8 mouse cellular contexts compared by ENCODE assay signal in the genomic region with DNA sequence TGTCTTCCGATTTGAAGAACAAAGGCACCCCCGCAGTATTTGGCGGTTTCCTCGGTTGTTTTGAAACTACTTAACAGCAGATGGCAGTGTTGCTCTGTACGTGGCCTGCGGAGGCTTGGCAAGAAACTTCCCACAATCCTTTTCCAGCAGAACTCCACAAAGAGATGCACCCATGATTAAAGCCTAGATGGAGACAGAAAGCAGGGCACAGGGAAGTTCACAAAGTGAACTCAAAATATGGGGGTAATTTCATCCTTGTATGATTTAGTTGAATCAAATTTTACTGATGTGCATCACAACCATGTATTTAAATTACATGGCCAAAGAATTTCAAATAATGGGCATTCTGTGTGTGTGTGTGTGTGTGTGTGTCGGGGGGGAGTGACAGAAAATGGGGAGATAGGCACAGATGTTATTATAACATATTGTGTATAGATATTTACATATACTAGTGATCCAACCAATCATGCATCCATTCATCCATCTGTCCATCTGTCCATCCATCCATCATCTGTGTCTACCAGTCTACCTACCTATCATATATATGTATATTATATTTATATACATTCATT.
A peak's percentile ranks its signal among the peaks of the same experiment; 100 is the strongest.
DNase-seq lines count a peak whose midpoint lies in the region; ATAC-seq and TF ChIP-seq lines count a peak whose summit lies in the region.

No protein-coding gene starts in this region.

- H3K27me3 ChIP-seq in embryonic facial prominence, embryonic 10.5 days (replicated peaks; ENCODE audit: low read depth, poor library complexity, severe bottlenecking): peaks cover 13% of the 10 kb centered on the region
- H3K27me3 ChIP-seq in heart, embryonic 10.5 days (ENCODE audit: insufficient read depth, poor library complexity, severe bottlenecking): peaks cover 10% of the 10 kb centered on the region; the same call in 1 of the 2 replicates
- H3K27me3 ChIP-seq in kidney, embryonic 15.5 days: peaks cover 4% of the 10 kb centered on the region; the same call in 1 of the 2 replicates
- peaks cover 8% of the 10 kb centered on the region; the same call in 1 of the 2 replicates for H3K27me3 ChIP-seq in limb, embryonic 15.5 days
- no peaks in the 10 kb centered on the region for H3K27me3 ChIP-seq in midbrain, embryonic 16.5 days (ENCODE audit: control insufficient read depth, insufficient read depth, low read depth, low read length)
- no peaks in the 10 kb centered on the region for H3K27me3 ChIP-seq in testis, adult 2 months (ENCODE audit: control insufficient read depth, insufficient read depth, low read length)

- H3K4me2 ChIP-seq in kidney, embryonic 15.5 days: peak overlapping the region; percentile 80
- peak overlapping the region; percentile 75 for H3K4me2 ChIP-seq in limb, embryonic 15.5 days
- peak overlapping the region; percentile 66 for H3K4me2 ChIP-seq in midbrain, embryonic 16.5 days (ENCODE audit: low read length)

- H3K4me3 ChIP-seq in embryonic facial prominence, embryonic 10.5 days: peak overlapping the region; percentile 51
- H3K4me3 ChIP-seq in heart, embryonic 10.5 days: peak overlapping the region; percentile 57
- H3K4me3 ChIP-seq in kidney, embryonic 15.5 days (replicated peaks): peak overlapping the region; percentile 45
- H3K4me3 ChIP-seq in limb, embryonic 15.5 days: peak overlapping the region; percentile 42
- peak overlapping the region; percentile 36 for H3K4me3 ChIP-seq in midbrain, embryonic 16.5 days (ENCODE audit: low read depth, low read length)
- H3K4me3 ChIP-seq in testis, adult 2 months (ENCODE audit: control insufficient read depth, low read depth, low read length): no peak overlapping the region

- DNase-seq in A20 (ENCODE audit: low read depth, low spot score): peak; percentile 80
- peak; percentile 61 for DNase-seq in adrenal gland, postnatal 10 days
- DNase-seq in embryonic facial prominence, embryonic 10.5 days (ENCODE audit: low spot score): peak; percentile 79
- no peak for DNase-seq in heart, embryonic 10.5 days (ENCODE audit: low spot score)

- peak overlapping the region; percentile 87 for H3K27ac ChIP-seq in embryonic facial prominence, embryonic 10.5 days (replicated peaks)
- H3K27ac ChIP-seq in heart, embryonic 10.5 days: peak overlapping the region; percentile 75
- no peak overlapping the region for H3K27ac ChIP-seq in kidney, embryonic 15.5 days
- no peak overlapping the region for H3K27ac ChIP-seq in limb, embryonic 15.5 days
- no peak overlapping the region for H3K27ac ChIP-seq in midbrain, embryonic 16.5 days (ENCODE audit: low read length)
- H3K27ac ChIP-seq in testis, adult 2 months (ENCODE audit: control insufficient read depth, insufficient read depth, low read depth, low read length): no peak overlapping the region

- no peaks in the 10 kb centered on the region for H3K36me3 ChIP-seq in embryonic facial prominence, embryonic 10.5 days (replicated peaks)
- H3K36me3 ChIP-seq in heart, embryonic 10.5 days: no peaks in the 10 kb centered on the region
- H3K36me3 ChIP-seq in kidney, embryonic 15.5 days: no peaks in the 10 kb centered on the region
- no peaks in the 10 kb centered on the region for H3K36me3 ChIP-seq in limb, embryonic 15.5 days
- no peaks in the 10 kb centered on the region for H3K36me3 ChIP-seq in midbrain, embryonic 16.5 days (ENCODE audit: control insufficient read depth, insufficient read depth, low read length)
- no peaks in the 10 kb centered on the region for H3K36me3 ChIP-seq in testis, adult 2 months (ENCODE audit: control insufficient read depth, insufficient read depth, low read length)

- no peaks in the 10 kb centered on the region for H3K9me3 ChIP-seq in embryonic facial prominence, embryonic 10.5 days
- no peaks in the 10 kb centered on the region for H3K9me3 ChIP-seq in heart, embryonic 10.5 days
- H3K9me3 ChIP-seq in kidney, embryonic 15.5 days (replicated peaks): no peaks in the 10 kb centered on the region
- H3K9me3 ChIP-seq in limb, embryonic 15.5 days: no peaks in the 10 kb centered on the region
- no peaks in the 10 kb centered on the region for H3K9me3 ChIP-seq in midbrain, embryonic 16.5 days (replicated peaks; ENCODE audit: control insufficient read depth, low read length, poor library complexity, severe bottlenecking)

- TF ChIP-seq CTCF in testis, adult 2 months (IDR thresholded peaks at IDR 0.05; ENCODE audit: control insufficient read depth, insufficient read depth, insufficient replicate concordance, low read depth, low read length): peak; percentile 25; the same call in 1 of the 2 replicates

- ATAC-seq in kidney, embryonic 15.5 days (replicated peaks; ENCODE audit: low FRiP score): 0 out of 2 replicates have a peak, but pooled peaks have one; percentile 50
- ATAC-seq in limb, embryonic 15.5 days (ENCODE audit: insufficient number of reproducible peaks, low FRiP score, low TSS enrichment, low read depth): no peak
- ATAC-seq in midbrain, embryonic 16.5 days: peak; percentile 71

- peak overlapping the region; percentile 37 for H3K9ac ChIP-seq in kidney, embryonic 15.5 days
- peak overlapping the region; percentile 41; the same call in 1 of the 2 replicates for H3K9ac ChIP-seq in limb, embryonic 15.5 days
- H3K9ac ChIP-seq in midbrain, embryonic 16.5 days (ENCODE audit: low read depth, low read length): peak overlapping the region; percentile 66

- WGBS in embryonic facial prominence, embryonic 10.5 days: 15% methylated on average over 7 of the region's 7 CpGs
- 15% methylated on average over 7 of the region's 7 CpGs for WGBS in heart, embryonic 10.5 days
- WGBS in kidney, embryonic 15.5 days: 13% methylated on average over 7 of the region's 7 CpGs
- 12% methylated on average over 7 of the region's 7 CpGs for WGBS in limb, embryonic 15.5 days
- 15% methylated on average over 7 of the region's 7 CpGs for WGBS in midbrain, embryonic 16.5 days

- peaks cover 3% of the 10 kb centered on the region; the same call in 1 of the 2 replicates for H3K4me1 ChIP-seq in embryonic facial prominence, embryonic 10.5 days
- no peaks in the 10 kb centered on the region for H3K4me1 ChIP-seq in heart, embryonic 10.5 days
- H3K4me1 ChIP-seq in kidney, embryonic 15.5 days: peaks cover 8% of the 10 kb centered on the region
- H3K4me1 ChIP-seq in limb, embryonic 15.5 days: peaks cover 8% of the 10 kb centered on the region; the same call in 1 of the 2 replicates
- H3K4me1 ChIP-seq in midbrain, embryonic 16.5 days (ENCODE audit: control insufficient read depth, insufficient read depth, low read length): no peaks in the 10 kb centered on the region; the same call in 1 of the 2 replicates
- H3K4me1 ChIP-seq in testis, adult 2 months (ENCODE audit: control insufficient read depth, insufficient read depth, low read length): peaks cover 6% of the 10 kb centered on the region

- no peak for TF ChIP-seq POLR2A in testis, adult 2 months (IDR thresholded peaks at IDR 0.05; ENCODE audit: control insufficient read depth, low read depth, low read length)

Comparison
In these comparisons a context has a peak if more than half of its experiments do, and no peak if none do; other contexts are left out.
1. H3K27ac ChIP-seq: peak in embryonic facial prominence, embryonic 10.5 days (single experiment) and heart, embryonic 10.5 days (single experiment); none in kidney, embryonic 15.5 days (single experiment), limb, embryonic 15.5 days (single experiment), midbrain, embryonic 16.5 days (single experiment) and testis, adult 2 months (single experiment).
2. Peak in every context shown above with its lines, with median percentiles within 50 percentile points of each other: H3K4me2 ChIP-seq and H3K9ac ChIP-seq.